Mouse (Mus musculus) gonadal fat pad, adult 2 months (tissue): ENCODE data around the gene Grasp. TPM values are rescaled to one million over a fixed set of nuclear protein-coding genes. Genes with fewer than 3 reads are reported as not detected.

Experiments used
- DNase-seq: peaks from one replicate; pipeline ENCODE4 v3.0.0-alpha.2; 2012; ENCODE audit warnings: low read depth
- polyA plus RNA-seq: library from polyadenylated mRNA; depleted of rRNA; stranded (reverse); fragments of >200 nt; gene quantifications from 2 replicates; pipeline ENCODE4 v1.2.3, GENCODE M21; 2012

Gene Grasp
- polyA plus RNA-seq, 1 experiment: 6.9 TPM

DNA sequence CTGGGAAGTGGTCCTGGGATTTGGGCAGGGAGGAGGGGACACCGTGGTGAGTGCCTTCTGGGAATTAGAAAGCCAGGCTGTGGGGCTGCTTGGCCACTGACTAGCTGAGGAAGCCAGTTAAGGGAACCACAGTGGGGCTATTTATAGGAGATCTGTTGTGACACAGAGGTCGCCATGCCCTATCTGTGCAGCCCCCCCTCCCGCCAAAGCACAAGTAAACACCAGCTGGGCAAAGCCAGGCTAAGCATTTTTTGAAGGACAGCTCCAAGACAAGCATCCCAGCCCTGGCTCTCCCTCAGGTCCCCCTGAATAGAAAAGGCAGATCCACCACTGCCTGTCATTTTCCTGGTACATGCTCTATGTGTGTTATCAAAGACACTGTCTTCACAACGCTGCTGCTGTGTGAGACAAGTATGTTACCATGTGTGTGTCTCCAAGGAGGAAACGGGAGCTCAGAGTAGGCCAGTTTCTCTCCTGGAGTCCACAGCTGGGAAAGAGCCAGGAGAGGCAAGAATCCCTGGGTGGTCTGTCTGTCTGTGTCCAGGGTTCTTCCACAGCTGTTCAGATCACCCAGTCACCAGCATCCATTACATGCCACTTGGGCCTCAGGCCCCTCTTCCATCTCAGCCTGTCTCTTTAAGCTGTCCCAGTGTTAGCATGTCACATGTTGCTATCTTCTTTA, 24.2 kb downstream of the Grasp start:
- no peak for DNase-seq

DNA sequence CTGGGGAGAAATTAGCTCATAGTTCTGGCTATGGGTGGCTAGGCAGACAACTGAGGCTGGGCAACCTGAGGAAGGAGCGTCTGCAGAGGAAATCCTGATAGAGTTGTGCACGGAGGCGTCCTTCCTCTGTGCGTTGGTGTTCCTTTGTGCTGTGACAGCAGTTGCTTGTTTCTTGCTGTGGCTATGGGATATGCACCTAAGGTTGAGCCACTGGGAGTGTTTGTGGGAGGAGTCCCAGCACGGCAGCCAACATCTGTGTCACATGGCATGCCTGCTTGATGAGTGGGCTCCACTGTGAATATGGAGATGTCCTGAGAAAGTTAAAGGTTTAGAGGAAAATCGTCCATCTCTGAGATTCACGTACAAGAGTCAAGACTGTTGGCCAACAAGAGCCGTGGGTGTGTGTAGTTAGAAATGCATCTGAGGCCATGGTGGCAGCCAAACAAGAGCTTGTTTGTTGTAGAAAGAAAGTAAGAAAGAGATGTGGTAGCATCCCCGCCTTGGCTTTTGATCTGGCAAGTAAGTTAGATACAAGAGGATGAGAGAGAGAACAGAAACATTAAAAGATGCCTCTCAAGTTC, 26.3 kb downstream of the Grasp start:
- no peak for DNase-seq

DNA sequence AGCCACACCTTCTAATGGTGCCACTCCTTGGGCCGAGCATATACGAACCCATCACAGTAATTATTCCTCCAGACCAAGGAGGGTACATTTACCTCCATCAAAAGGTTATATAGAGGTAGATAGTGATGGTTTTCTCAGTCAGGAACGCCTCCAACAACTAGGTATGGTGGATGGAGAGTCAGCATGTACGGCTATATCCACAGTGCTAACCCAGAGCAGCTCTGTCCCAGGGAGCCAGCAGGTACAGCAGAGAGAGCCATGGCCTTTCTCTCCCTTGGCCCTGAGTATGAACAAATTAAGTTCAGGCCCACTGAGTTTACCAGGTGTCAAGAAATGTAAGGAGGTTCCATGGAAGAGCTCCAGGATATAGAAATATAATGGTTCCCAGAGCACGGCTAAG, 27.9 kb downstream of the Grasp start:
- DNase-seq: no peak

DNA sequence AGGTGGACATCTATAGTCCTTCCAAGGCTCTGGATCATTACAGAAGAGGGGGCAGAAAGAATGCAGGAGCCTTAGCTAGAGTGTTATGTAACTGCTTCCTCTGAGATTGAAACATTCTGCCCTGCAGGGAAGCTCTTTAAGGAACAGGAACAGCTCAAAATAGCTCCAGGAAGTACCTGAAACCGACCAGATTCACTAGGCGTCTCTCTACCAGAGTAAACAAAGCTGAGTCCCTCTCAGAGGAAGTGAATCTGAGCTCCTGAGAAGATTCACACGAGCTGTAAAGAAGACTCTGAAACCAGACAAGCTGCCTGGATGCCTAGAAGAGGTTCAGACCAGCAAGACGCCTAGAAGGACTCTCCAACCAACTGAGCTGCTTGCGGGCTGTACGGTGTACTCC, 28.6 kb downstream of the Grasp start:
- no peak for DNase-seq

GRCm38 (mm10) chr15:101253563-101253885, 29.5 kb downstream of the Grasp start:
- DNase-seq: no peak

DNA sequence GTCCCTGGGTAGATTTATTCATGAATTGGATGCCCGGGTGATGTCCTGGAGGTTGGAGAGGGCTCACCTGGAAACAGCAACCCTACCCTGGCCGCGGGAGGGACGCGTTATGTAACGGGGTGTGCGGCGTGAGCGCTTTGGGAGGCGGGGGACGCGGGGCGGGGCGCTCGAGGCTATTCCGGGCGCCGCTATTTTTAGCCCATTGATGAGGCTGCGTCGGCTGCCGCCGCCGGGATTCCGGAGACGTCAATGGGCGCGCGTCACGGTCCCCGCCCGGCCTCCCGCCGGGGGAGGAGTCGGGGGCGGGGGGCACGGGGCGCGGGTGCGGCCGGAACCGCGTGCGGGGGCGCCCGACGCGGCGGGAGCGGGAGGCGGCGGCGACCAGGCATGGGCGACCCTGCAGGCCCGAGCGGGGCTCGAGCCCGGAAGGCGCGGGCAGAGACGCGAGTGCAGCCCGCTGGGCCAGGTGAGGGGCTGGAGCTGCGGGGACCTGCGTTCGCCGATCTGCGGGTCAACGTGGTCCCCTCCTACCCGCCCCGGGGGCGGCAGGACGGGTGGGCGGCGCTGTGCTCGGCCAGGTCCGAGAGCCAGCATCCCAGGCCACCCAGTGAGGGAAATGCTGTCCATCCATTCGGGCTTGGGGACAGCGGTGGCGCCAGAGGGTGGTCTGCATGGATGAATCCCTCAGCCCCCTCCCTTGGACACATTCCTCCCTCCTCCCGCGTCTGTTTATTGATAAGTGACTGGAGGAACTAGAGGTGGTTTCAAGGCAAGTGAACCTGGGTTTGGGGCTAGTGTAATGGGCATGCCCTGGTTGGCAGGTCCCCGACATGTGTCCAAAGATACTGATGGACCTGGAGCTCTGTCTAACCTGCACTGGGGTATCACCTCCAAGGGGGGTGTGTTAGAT, 30.2 kb downstream of the Grasp start, which contains the start of gene Nr4a1:
TSS of gene Nr4a1 (plus strand) at position 384 of the 910 bp plus-strand sequence.
- no peak for DNase-seq

DNA sequence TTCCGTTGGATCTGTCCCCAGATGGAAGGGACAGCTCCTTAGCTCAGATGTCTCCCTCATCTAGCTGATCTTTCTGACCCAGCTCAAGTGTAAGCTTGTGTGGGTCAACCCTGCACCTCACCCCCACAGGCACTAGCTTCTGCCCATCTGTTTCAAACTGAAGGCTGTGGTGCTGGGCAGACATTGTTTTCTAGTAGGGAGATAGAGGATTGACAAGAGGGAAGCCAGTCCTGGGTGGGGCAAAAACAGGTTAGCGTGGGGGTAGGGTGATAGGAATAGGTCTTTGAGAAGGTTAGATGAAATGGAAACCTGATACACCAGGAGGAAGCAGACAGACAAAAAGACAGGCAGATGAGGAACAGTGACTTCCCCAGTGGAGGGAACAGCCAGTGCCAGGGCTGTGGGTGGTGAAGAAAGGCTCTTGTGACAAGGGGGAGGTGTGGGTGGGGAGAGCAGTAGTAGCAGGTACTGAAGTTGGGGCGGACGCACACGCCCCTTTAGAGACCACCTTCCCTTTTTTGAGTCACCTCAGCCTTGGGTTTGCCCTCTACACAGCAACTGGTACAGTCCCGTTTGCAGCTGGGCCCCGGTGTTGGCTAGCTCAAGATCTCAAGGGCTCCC, 32.0 kb downstream of the Grasp start:
- DNase-seq: no peak

DNA sequence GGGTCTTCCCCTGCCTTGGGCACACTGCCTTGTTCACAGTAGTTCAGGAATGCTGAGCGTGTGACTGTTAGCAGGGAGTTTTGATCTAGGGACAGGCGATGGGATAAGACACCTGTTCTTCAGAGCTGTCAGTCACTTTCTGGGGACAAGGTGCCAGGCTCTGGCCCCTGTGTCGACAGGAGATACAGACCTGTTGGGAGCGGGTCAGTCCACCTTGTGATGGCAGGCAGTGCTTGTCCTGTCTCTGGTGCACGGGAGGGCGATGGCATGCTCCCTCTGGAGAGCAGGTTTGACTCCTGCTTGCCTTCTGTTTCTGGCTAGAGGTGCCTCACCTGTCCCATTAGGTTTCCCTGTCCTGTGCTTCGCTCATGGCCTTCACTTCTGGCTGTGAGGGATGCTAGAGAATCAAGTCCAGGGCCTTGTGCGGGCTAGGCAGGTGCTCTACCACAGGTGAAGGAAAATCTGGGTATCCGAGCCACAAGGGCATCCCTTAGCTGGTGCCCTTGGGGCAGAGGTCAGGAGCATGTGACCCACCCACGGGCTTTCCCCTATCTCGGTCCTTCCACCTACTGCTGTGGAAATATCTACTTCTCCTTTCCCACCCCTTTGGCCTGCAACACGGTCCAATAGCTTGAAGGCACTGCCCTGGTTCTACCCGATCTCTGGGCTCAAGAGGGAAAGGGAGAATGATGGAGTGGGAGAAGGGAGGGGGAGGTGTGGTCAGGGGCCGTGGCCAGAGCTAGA, 32.6 kb downstream of the Grasp start:
- no peak for DNase-seq

- DNase-seq: no peak
Observed at GRCm38 (mm10) chr15:101258420-101258819, 34.4 kb downstream of the Grasp start.

- DNase-seq: no peak
Observed at GRCm38 (mm10) chr15:101259922-101260321, 35.9 kb downstream of the Grasp start.

DNA sequence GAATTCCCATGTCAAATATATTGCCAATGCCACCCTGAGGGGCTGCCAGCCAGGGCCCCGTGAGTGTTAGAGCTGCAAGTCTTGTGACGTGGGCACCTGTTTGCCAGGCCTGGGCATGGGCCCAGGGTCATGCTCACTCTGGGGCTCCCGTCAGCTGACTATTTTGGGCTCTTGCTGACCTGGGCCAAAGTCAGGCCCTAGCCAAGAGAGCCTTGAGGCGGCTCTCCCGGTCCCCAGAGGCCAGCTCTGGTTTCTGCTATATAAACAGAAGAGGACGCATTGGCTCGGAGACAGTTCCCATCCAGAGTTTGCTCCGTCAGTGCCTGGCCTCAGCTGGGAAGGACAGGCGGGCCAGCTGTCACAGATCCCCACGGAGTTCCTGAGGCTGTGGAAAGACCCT, 36.4 kb downstream of the Grasp start:
- DNase-seq: no peak

DNA sequence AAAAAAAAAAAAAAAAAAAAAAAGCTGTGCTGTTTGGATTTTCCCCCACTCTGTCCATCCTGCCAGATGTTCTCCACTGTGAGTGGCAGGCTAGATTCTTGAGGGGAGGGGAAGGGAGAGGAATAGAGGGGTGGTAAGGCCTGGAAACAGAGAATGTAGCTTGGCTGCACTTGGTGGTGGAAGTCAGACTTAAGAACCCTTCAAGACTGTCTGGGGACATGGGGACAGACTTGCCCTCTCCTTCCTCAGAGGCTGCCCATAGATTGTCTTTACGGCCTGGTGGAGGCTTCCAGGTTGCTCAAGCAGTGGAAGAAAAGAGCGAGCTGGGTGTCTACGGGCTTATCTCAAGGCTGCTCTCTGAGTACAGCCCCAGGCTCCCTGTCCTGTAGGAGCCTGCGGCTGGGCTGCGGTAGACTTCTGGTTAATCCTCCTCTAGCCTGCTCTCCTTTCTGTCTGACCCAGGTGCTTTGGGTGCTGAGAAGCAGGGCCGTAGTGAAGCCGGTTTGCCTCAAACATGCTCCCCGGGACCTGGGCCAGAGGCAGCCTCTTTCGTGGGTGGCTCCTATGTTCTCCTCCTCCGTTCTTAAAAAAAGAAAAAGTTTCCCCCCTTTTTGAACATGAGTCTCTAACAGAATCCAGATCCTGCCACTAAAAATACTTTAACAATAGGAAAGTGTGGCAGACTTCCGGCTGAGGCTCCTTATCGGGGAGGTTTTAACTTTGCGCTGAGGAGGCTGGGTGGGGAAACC, 37.1 kb downstream of the Grasp start:
- DNase-seq: no peak

GRCm38 (mm10) chr15:101262502-101262901, 38.5 kb downstream of the Grasp start:
- DNase-seq: no peak

DNA sequence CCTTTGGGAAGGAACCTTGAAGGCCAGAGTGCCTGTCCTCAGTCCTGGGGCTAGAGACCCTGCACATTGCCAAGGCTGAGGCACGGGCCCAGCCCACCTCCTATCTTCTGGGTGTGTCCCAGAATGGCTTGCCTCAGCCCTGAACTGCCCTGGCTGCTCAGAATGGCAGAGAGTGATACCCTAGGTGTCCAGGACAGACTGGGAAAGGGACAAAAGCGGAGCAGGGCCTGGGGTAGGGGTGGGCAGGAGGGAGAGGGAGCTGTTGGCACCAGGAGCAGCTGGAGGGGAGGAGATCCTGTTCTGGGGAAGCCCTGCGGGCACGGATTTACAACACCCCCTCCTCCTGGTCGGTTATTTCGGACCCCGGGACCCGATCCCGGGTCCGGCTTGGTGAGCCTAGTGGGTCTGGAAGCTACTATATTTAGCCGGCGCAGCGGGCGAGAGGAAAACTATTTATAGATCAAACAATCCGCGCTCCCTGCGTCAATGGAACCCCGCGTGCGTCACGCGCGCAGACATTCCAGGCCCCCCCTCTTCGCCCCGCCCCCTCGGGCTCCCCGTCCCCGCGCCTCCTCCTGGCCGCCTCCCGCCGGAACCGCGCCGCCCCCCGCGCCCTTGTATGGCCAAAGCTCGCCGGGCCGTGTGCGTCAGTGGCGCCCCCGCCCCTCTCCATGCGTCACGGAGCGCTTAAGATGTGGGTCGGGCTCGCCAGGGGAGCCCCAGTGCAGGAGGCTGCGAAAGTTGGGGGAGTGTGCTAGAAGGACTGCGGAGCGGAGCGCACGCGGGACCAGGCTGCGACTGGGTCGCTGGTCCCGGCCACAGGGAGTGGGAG, 42.4 kb downstream of the Grasp start:
- no peak for DNase-seq

GRCm38 (mm10) chr15:101267053-101268032, 43.4 kb downstream of the Grasp start:
- DNase-seq: no peak

- no peak for DNase-seq
Observed at GRCm38 (mm10) chr15:101270101-101270820, 46.3 kb downstream of the Grasp start.

DNA sequence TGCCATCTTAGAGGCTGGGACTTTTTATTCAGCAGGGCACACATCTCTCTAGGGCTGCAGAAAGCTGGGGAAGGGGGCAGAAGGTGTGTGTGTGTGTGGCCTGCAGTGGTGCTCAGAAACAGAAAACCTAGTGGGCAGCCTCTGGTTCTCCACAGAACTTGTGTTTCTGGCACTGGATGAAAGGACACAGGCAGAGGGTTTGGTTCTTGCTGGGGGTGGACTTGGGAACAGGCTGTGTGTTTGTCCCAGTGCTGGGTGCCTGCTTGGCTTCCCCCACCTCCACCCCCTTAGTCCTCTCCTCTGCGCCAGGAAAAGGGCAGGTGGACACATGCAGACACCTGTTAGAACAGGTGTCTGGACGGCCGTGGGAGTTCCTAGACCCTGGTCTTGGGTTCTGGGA, 47.1 kb downstream of the Grasp start:
- DNase-seq: no peak

- DNase-seq: no peak
Observed at GRCm38 (mm10) chr15:101271513-101271912, 47.5 kb downstream of the Grasp start.
